Mouse (Mus musculus): Measurements from ENCODE around the gene Sparc. TPM values are rescaled to one million over a fixed set of nuclear protein-coding genes. Genes with fewer than 3 reads are reported as not detected.

The Sparc gene
- 2,713 and 3,340 TPM in 2 replicates for polyA plus RNA-seq (2014; fragmentation: Nextera tagmentation; extraction: Ambion mirVana)

GRCm38 (mm10) chr11:55422978-55423377 is at the start of gene Sparc:
TSS of gene Sparc (minus strand) at chr11:55423183.
- H3K27me3 ChIP-seq (replicated peaks; ENCODE audit: control insufficient read depth, insufficient read depth, low read length), result no peaks in the 10 kb centered on the region
- no peak within 1 kb of the TSS for H3K4me2 ChIP-seq (ENCODE audit: low read depth, low read length)
- H3K27ac ChIP-seq (replicated peaks; ENCODE audit: low read depth, low read length), result peak within 1 kb of the TSS; percentile 86
- peaks cover 34% of the 10 kb centered on the region for H3K4me1 ChIP-seq (ENCODE audit: control insufficient read depth, insufficient read depth, low read length)
- ATAC-seq (ENCODE audit: low read depth) (no peak), DNase-seq (ENCODE audit: low spot score) (no peak)
- no peak within 1 kb of the TSS; the same call in 1 of the 2 replicates for H3K9ac ChIP-seq (ENCODE audit: low read depth, low read length)
- H3K36me3 ChIP-seq (ENCODE audit: control insufficient read depth, insufficient read depth, low read length), result no peaks in the 10 kb centered on the region
- no peak within 1 kb of the TSS for H3K4me3 ChIP-seq (ENCODE audit: low read depth, low read length)
- no peaks in the 10 kb centered on the region for H3K9me3 ChIP-seq (ENCODE audit: control insufficient read depth, low read length)
- WGBS, result 88% methylated on average over 1 of the region's 1 CpGs

DNA sequence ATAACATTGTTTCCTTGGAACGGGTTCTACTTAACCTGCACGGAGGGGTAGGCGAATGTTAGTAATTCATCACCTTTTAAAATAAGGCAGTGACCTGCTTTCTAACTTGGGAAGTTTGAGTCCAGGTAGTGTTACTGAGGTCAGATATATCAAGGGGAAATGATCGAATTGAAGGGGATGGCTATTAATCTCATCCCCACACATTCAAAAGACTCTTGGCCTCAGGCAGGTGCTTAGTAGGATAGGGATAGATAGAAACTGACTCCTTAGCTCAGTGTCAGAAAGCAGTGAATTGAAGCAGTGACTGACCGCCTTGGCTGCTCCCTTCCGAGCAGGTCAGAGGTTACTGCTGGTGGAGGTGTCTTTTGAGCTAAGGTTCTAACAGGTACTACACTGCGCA is 48.5 kb upstream of the Sparc start:
- Histone ChIP-seq H3K36me3 (ENCODE audit: control insufficient read depth, insufficient read depth, low read length) (peaks cover 30% of the 10 kb centered on the region), H3K4me3 (ENCODE audit: low read depth, low read length) (peak overlapping the region; percentile 99), H3K4me2 (ENCODE audit: low read depth, low read length) (peak overlapping the region; percentile 68), H3K27ac (replicated peaks; ENCODE audit: low read depth, low read length) (no peak overlapping the region), H3K27me3 (replicated peaks; ENCODE audit: control insufficient read depth, insufficient read depth, low read length) (no peaks in the 10 kb centered on the region), H3K9me3 (ENCODE audit: control insufficient read depth, low read length) (no peaks in the 10 kb centered on the region), H3K4me1 (ENCODE audit: control insufficient read depth, insufficient read depth, low read length) (peaks cover 14% of the 10 kb centered on the region), H3K9ac (ENCODE audit: low read depth, low read length) (no peak overlapping the region)
- WGBS, result 88% methylated on average over 7 of the region's 7 CpGs
- DNase-seq (ENCODE audit: low spot score), result no peak
- no peak for ATAC-seq (ENCODE audit: low read depth)

- ATAC-seq (ENCODE audit: low read depth) (no peak), DNase-seq (ENCODE audit: low spot score) (no peak)
- no peaks in the 10 kb centered on the region for H3K27me3 ChIP-seq (replicated peaks; ENCODE audit: control insufficient read depth, insufficient read depth, low read length)
- H3K36me3 ChIP-seq (ENCODE audit: control insufficient read depth, insufficient read depth, low read length), result peaks cover 30% of the 10 kb centered on the region
- peak overlapping the region; percentile 98 for H3K9ac ChIP-seq (ENCODE audit: low read depth, low read length)
- H3K4me1 ChIP-seq (ENCODE audit: control insufficient read depth, insufficient read depth, low read length), result peaks cover 14% of the 10 kb centered on the region
- peak overlapping the region; percentile 87; the same call in 1 of the 2 replicates for H3K27ac ChIP-seq (replicated peaks; ENCODE audit: low read depth, low read length)
- peak overlapping the region; percentile 99 for H3K4me3 ChIP-seq (ENCODE audit: low read depth, low read length)
- no peaks in the 10 kb centered on the region for H3K9me3 ChIP-seq (ENCODE audit: control insufficient read depth, low read length)
- 44% methylated on average over 8 of the region's 8 CpGs for WGBS
- peak overlapping the region; percentile 68 for H3K4me2 ChIP-seq (ENCODE audit: low read depth, low read length)
Measured at GRCm38 (mm10) chr11:55470761-55471160, 47.8 kb upstream of the Sparc start.

DNA sequence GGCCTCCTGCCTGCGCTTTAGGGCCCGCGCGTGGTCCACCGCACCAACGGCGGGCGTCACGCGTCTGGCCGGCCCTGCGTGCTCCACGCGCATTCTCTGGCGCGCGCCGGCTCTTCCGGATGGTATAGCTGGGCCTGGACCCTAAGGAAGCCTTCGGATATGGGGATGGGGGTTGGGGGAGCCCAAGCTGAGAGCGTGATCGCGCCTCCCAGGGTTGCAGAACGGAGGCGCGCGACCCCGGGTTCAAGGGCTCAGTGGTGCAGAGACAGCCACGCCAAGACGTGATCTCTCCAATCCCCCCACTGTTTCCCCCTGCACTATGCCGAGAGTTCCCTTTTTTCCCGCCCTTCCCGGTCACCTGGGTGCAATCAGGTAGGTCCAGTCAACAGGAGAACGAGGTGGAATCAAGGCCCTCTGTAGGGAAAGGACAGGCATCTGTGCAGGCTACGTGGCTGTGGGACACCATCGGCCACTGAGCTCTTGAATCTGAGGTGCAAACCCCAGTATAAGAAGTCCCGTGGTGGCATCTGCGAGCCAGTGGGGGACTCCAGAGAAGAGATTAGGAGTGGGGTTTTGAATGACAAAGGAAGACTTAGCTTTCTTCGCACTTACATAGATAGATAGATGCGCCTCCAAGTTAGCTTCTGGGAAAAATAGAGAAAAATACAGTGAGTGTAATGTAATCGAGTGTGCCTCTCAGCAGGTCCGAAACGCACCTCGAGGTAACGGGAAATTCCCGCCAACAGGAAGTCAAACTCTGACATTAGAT is 47.1 kb upstream of the Sparc start:
- WGBS, result under 1% methylated on average over 25 of the region's 46 CpGs
- H3K27ac ChIP-seq (replicated peaks; ENCODE audit: low read depth, low read length), result peak overlapping the region; percentile 87

DNA sequence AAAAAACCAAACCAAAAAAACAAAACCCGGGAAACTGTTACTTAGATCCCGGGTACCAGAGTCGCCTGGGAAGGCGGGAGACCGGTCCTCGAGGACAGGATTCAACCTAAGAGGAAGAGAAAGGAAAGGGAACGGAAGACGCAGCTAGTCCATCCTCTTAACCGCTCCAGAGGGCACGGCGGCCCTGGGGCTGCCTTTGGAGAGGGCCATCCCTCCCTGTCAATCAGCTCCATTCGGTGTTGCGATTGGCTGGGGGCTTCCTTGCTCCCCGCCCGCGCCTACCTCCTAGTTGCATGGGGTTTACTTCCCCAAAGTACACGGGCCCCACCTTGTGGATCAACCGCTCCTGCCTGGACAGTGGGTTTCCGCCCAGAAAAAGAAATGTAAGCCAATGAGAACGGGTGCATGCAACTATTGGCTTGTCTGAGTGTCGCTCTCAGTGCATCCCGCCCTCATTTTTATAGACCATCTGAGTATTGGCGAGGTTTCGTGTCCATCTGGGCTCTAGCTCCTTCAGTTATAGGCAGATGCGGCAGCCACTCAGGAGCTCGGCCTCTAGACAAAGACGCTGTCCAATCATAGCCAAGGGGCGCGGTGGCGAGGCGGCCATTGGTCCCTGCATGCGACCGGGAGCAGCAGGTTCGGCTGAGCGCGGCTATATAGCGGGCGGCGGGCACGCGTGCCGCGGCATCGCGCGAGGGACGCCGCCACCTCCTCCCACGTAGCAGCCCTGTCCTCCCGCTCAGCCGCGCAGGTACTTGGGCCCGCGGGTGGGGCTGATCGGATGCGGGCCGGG is 46.3 kb upstream of the Sparc start, which contains the start of gene G3bp1:
TSS of gene G3bp1 (plus strand) at position 638 of the 796 bp plus-strand sequence.
- Histone ChIP-seq H3K9me3 (ENCODE audit: control insufficient read depth, low read length) (no peaks in the 10 kb centered on the region), H3K4me3 (ENCODE audit: low read depth, low read length) (peak within 1 kb of the TSS; percentile 99), H3K4me1 (ENCODE audit: control insufficient read depth, insufficient read depth, low read length) (peaks cover 14% of the 10 kb centered on the region), H3K27ac (replicated peaks; ENCODE audit: low read depth, low read length) (peak within 1 kb of the TSS; percentile 92), H3K9ac (ENCODE audit: low read depth, low read length) (peak within 1 kb of the TSS; percentile 98), H3K27me3 (replicated peaks; ENCODE audit: control insufficient read depth, insufficient read depth, low read length) (no peaks in the 10 kb centered on the region), H3K36me3 (ENCODE audit: control insufficient read depth, insufficient read depth, low read length) (peaks cover 21% of the 10 kb centered on the region), H3K4me2 (ENCODE audit: low read depth, low read length) (peak within 1 kb of the TSS; percentile 78)
- 0% methylated on average over 45 of the region's 57 CpGs for WGBS
- peak; percentile 97 for ATAC-seq (ENCODE audit: low read depth)
- peak; percentile 100 for DNase-seq (ENCODE audit: low spot score)

More for the DNA sequence above, 47.1 kb upstream of the Sparc start:
- no peaks in the 10 kb centered on the region for H3K9me3 ChIP-seq (ENCODE audit: control insufficient read depth, low read length)
- H3K4me2 ChIP-seq (ENCODE audit: low read depth, low read length), result peak overlapping the region; percentile 68
- ATAC-seq (ENCODE audit: low read depth), result no peak; the same call in 1 of the 2 replicates
- H3K27me3 ChIP-seq (replicated peaks; ENCODE audit: control insufficient read depth, insufficient read depth, low read length), result no peaks in the 10 kb centered on the region
- peak overlapping the region; percentile 99 for H3K4me3 ChIP-seq (ENCODE audit: low read depth, low read length)
- peak; percentile 11 for DNase-seq (ENCODE audit: low spot score)
- H3K4me1 ChIP-seq (ENCODE audit: control insufficient read depth, insufficient read depth, low read length), result peaks cover 14% of the 10 kb centered on the region
- H3K36me3 ChIP-seq (ENCODE audit: control insufficient read depth, insufficient read depth, low read length), result peaks cover 30% of the 10 kb centered on the region
- H3K9ac ChIP-seq (ENCODE audit: low read depth, low read length), result peak overlapping the region; percentile 98

- Histone ChIP-seq H3K27ac (replicated peaks; ENCODE audit: low read depth, low read length) (peak overlapping the region; percentile 92), H3K4me3 (ENCODE audit: low read depth, low read length) (peak overlapping the region; percentile 43), H3K4me1 (ENCODE audit: control insufficient read depth, insufficient read depth, low read length) (peaks cover 14% of the 10 kb centered on the region), H3K9me3 (ENCODE audit: control insufficient read depth, low read length) (no peaks in the 10 kb centered on the region), H3K4me2 (ENCODE audit: low read depth, low read length) (peak overlapping the region; percentile 78), H3K9ac (ENCODE audit: low read depth, low read length) (peak overlapping the region; percentile 71), H3K27me3 (replicated peaks; ENCODE audit: control insufficient read depth, insufficient read depth, low read length) (no peaks in the 10 kb centered on the region), H3K36me3 (ENCODE audit: control insufficient read depth, insufficient read depth, low read length) (peaks cover 16% of the 10 kb centered on the region; the same call in 1 of the 2 replicates)
- DNase-seq (ENCODE audit: low spot score) (no peak), ATAC-seq (ENCODE audit: low read depth) (no peak)
- 4% methylated on average over 17 of the region's 17 CpGs for WGBS
Measured at GRCm38 (mm10) chr11:55468611-55469047, 45.6 kb upstream of the Sparc start.

GRCm38 (mm10) chr11:55468012-55468411 is 45.0 kb upstream of the Sparc start:
- WGBS, result 74% methylated on average over 10 of the region's 10 CpGs
- ATAC-seq (ENCODE audit: low read depth), result no peak
- Histone ChIP-seq H3K27me3 (replicated peaks; ENCODE audit: control insufficient read depth, insufficient read depth, low read length) (no peaks in the 10 kb centered on the region), H3K4me2 (ENCODE audit: low read depth, low read length) (peak overlapping the region; percentile 78), H3K9me3 (ENCODE audit: control insufficient read depth, low read length) (no peaks in the 10 kb centered on the region), H3K27ac (replicated peaks; ENCODE audit: low read depth, low read length) (peak overlapping the region; percentile 92), H3K9ac (ENCODE audit: low read depth, low read length) (peak overlapping the region; percentile 71; the same call in 1 of the 2 replicates), H3K36me3 (ENCODE audit: control insufficient read depth, insufficient read depth, low read length) (peaks cover 10% of the 10 kb centered on the region; the same call in 1 of the 2 replicates), H3K4me3 (ENCODE audit: low read depth, low read length) (peak overlapping the region; percentile 43), H3K4me1 (ENCODE audit: control insufficient read depth, insufficient read depth, low read length) (peaks cover 14% of the 10 kb centered on the region)
- DNase-seq (ENCODE audit: low spot score), result no peak

DNA sequence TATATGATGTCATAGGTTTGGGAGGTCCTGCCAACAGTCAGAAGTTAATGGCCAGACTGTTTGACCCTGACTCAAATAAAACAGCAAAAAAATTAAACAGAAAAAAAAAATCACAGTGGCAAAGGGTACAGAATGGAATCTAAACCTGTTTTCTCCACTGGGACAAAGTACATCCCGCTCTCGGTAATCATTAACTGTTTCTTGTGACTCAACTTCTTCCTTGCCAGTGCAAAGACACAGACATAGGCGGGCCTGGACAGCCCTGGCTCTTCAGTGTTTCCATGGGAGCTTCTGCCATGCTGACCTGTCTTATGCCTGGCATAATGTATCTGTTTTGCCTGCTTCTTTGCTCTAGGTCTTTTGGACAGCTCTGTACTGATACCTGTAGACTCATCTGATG is 42.2 kb upstream of the Sparc start:
- Histone ChIP-seq H3K9ac (ENCODE audit: low read depth, low read length) (no peak overlapping the region), H3K27ac (replicated peaks; ENCODE audit: low read depth, low read length) (no peak overlapping the region), H3K27me3 (replicated peaks; ENCODE audit: control insufficient read depth, insufficient read depth, low read length) (no peaks in the 10 kb centered on the region), H3K4me2 (ENCODE audit: low read depth, low read length) (no peak overlapping the region), H3K9me3 (ENCODE audit: control insufficient read depth, low read length) (no peaks in the 10 kb centered on the region), H3K4me1 (ENCODE audit: control insufficient read depth, insufficient read depth, low read length) (peaks cover 9% of the 10 kb centered on the region), H3K36me3 (ENCODE audit: control insufficient read depth, insufficient read depth, low read length) (no peaks in the 10 kb centered on the region), H3K4me3 (ENCODE audit: low read depth, low read length) (no peak overlapping the region)
- DNase-seq (ENCODE audit: low spot score) (no peak), ATAC-seq (ENCODE audit: low read depth) (no peak)
- 83% methylated on average over 3 of the region's 3 CpGs for WGBS
